Mouse (Mus musculus): ENCODE results near the gene Aldh3b2. TPM values are rescaled to one million over a fixed set of nuclear protein-coding genes. Genes with fewer than 3 reads are reported as not detected.
A peak's percentile ranks its signal among the peaks of the same experiment; 100 is the strongest.

The Aldh3b2 gene
- polyA plus RNA-seq, 1 experiment: 0.11 TPM

DNA sequence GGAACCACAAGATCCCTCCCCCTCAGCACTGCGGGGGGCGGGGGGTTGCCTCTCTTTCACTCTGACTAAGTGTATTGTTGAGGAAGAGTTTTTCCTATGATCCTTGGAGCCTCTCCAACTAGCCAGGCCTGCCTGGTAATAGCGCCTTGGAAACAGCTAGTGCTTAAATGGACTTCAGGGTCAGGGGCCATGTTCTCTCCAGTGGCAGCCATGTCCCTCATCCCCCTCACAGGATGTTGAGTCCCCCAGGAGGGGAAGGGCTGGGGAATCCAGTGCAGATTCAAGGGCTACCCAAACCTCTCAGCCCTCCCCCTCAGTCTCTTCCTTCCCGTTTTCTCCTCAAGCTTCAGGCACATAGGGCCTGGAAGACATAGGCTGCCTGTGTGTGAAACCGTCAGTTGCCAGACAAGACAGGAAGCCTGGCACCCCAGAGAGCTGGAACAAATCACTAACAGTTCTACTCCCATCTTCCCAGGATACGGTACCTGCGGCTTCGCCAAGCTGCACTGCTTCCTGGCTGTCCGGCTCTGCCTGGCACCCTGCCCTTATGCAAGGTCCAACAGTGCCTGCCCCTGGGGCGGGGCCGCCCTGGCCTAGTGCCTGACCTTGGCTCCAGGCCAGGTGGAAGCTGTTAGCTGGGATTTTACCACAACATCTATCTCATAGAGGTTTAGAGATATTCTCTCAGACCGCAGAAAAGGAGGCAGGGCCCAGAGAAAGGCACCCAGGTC, 42.8 kb upstream of the Aldh3b2 start, which contains the start of gene Aldh3b1:
TSS of gene Aldh3b1 (minus strand) at position 598 of the 731 bp plus-strand sequence.
- peak in 1 of 3 experiments; percentile 23 for TF ChIP-seq MYOD1 (IDR thresholded peaks at IDR 0.05; ENCODE audit: control insufficient read depth in 1 of 3, insufficient read length in 2 of 3, low read depth in 2 of 3)
- TF ChIP-seq REST (IDR thresholded peaks at IDR 0.05; ENCODE audit: insufficient read depth, insufficient read length): no peak
- TF ChIP-seq MAX (IDR thresholded peaks at IDR 0.05; ENCODE audit: low read depth): no peak
- TF ChIP-seq POLR2A (IDR thresholded peaks at IDR 0.05; ENCODE audit: insufficient read length, low read depth): no peak
- TF ChIP-seq E2F4 (IDR thresholded peaks at IDR 0.05; ENCODE audit: insufficient read depth): no peak
- no peak for TF ChIP-seq TCF3 (IDR thresholded peaks at IDR 0.05; ENCODE audit: insufficient read length, low read depth)
- no peak for TF ChIP-seq USF1 (IDR thresholded peaks at IDR 0.05; ENCODE audit: low read depth)
- peak; percentile 29 for TF ChIP-seq POLR2AphosphoS2 (IDR thresholded peaks at IDR 0.05; ENCODE audit: insufficient read length, low read depth)
- peak in 1 of 3 experiments; percentile 51 for TF ChIP-seq MYOG (IDR thresholded peaks at IDR 0.05; ENCODE audit: control insufficient read depth in 1 of 3, insufficient read depth in 1 of 3, insufficient read length in 2 of 3, low read depth in 2 of 3)
- no peak for TF ChIP-seq SRF (IDR thresholded peaks at IDR 0.05; ENCODE audit: control insufficient read depth, insufficient read length, low read depth)
- no peak for TF ChIP-seq CEBPB (IDR thresholded peaks at IDR 0.05; ENCODE audit: insufficient read depth, poor library complexity, severe bottlenecking)
- H3K27me3 ChIP-seq (ENCODE audit: control insufficient read depth, insufficient read depth, insufficient read length): no peaks in the 10 kb centered on the region
- peak within 1 kb of the TSS; percentile 56 for H3K4me2 ChIP-seq (ENCODE audit: low read depth)
- no peaks in the 10 kb centered on the region for H3K36me3 ChIP-seq (ENCODE audit: control insufficient read depth, insufficient read depth)
- H3ac ChIP-seq (ENCODE audit: control insufficient read depth, insufficient read length): no peak within 1 kb of the TSS
- no peaks in the 10 kb centered on the region for H3K79me2 ChIP-seq (ENCODE audit: control insufficient read depth, insufficient read depth)
- H3K4me3 ChIP-seq: peak within 1 kb of the TSS; percentile 15

- peak overlapping the region; percentile 56 for H3K4me2 ChIP-seq (ENCODE audit: low read depth)
- no peaks in the 10 kb centered on the region for H3K36me3 ChIP-seq (ENCODE audit: control insufficient read depth, insufficient read depth)
- H3K79me2 ChIP-seq (ENCODE audit: control insufficient read depth, insufficient read depth): no peaks in the 10 kb centered on the region
- H3ac ChIP-seq (ENCODE audit: control insufficient read depth, insufficient read length): no peak overlapping the region
- no peak overlapping the region for H3K4me3 ChIP-seq
- TF ChIP-seq MYOD1 (IDR thresholded peaks at IDR 0.05; ENCODE audit: control insufficient read depth in 1 of 3, insufficient read length in 2 of 3, low read depth in 2 of 3) (peak in 2 of 3 experiments; percentile 55 to 75), MYOG (IDR thresholded peaks at IDR 0.05; ENCODE audit: control insufficient read depth in 1 of 3, insufficient read depth in 1 of 3, insufficient read length in 2 of 3, low read depth in 2 of 3) (peak in 1 of 3 experiments; percentile 58), REST (IDR thresholded peaks at IDR 0.05; ENCODE audit: insufficient read depth, insufficient read length) (no peak), E2F4 (IDR thresholded peaks at IDR 0.05; ENCODE audit: insufficient read depth) (no peak), USF1 (IDR thresholded peaks at IDR 0.05; ENCODE audit: low read depth) (no peak)
- H3K27me3 ChIP-seq (ENCODE audit: control insufficient read depth, insufficient read depth, insufficient read length): no peaks in the 10 kb centered on the region
These were observed 41.7 kb upstream of the Aldh3b2 start for GRCm38 (mm10) chr19:3930262-3931057.

GRCm38 (mm10) chr19:3931716-3932115, 40.4 kb upstream of the Aldh3b2 start:
- no peaks in the 10 kb centered on the region for H3K36me3 ChIP-seq (ENCODE audit: control insufficient read depth, insufficient read depth)
- H3K27me3 ChIP-seq (ENCODE audit: control insufficient read depth, insufficient read depth, insufficient read length): no peaks in the 10 kb centered on the region
- no peak overlapping the region for H3K4me3 ChIP-seq
- TF ChIP-seq E2F4 (IDR thresholded peaks at IDR 0.05; ENCODE audit: insufficient read depth) (no peak), TCF12 (IDR thresholded peaks at IDR 0.05; ENCODE audit: insufficient read depth, poor library complexity, severe bottlenecking) (no peak), SRF (IDR thresholded peaks at IDR 0.05; ENCODE audit: control insufficient read depth, insufficient read length, low read depth) (no peak)
- no peak overlapping the region for H3ac ChIP-seq (ENCODE audit: control insufficient read depth, insufficient read length)
- H3K4me2 ChIP-seq (ENCODE audit: low read depth): no peak overlapping the region
- H3K79me2 ChIP-seq (ENCODE audit: control insufficient read depth, insufficient read depth): no peaks in the 10 kb centered on the region

DNA sequence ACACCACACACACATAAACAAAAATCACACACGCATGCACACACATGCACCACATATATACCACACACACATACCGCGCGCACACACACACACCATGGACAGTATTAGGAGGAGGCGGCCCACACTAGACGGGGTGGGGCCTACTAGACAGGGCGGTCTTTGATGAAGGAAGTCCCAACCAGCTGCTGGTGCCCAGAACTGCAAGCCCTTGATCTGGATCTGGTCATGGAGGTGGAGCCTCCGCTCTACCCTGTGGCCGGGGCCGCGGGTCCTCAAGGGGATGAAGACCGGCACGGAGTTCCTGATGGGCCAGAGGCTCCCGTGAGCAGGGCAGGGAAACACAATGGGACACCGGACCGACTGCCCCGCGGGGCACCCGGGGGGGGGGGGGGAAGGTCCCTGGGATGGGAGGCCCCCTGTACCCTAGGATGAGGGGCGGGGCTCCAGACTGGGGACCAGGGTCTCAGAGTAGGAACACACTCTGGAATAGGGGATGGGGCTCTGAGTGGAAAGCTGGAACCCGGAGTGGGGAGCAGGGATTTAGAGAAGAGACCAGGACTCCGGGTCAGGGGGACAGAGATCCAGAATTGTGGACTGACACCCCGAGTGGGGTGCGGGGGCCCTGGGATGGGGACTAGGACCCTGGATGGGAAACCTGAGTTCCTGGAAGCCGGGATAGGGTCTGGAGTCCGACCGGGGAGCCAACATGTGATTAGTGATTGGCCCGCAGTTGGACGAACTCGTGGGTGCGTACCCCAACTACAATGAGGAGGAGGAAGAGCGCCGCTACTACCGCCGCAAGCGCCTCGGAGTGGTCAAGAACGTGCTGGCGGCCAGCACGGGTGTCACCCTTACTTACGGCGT, 36.9 kb upstream of the Aldh3b2 start, which contains the start of gene Unc93b1:
TSS of gene Unc93b1 (plus strand) at position 155 of the 864 bp plus-strand sequence.
- no peak for TF ChIP-seq CEBPB (IDR thresholded peaks at IDR 0.05; ENCODE audit: insufficient read depth, poor library complexity, severe bottlenecking)
- TF ChIP-seq TCF3 (IDR thresholded peaks at IDR 0.05; ENCODE audit: insufficient read length, low read depth): no peak
- Histone ChIP-seq H3K36me3 (ENCODE audit: control insufficient read depth, insufficient read depth) (no peaks in the 10 kb centered on the region), H3K27me3 (ENCODE audit: control insufficient read depth, insufficient read depth, insufficient read length) (no peaks in the 10 kb centered on the region), H3K4me2 (ENCODE audit: low read depth) (peak within 1 kb of the TSS; percentile 69), H3K4me3 (peak within 1 kb of the TSS; percentile 12), H3K79me2 (ENCODE audit: control insufficient read depth, insufficient read depth) (no peaks in the 10 kb centered on the region), H3ac (ENCODE audit: control insufficient read depth, insufficient read length) (no peak within 1 kb of the TSS)

All from myocyte (in vitro differentiated cells).